Mouse (Mus musculus) C2C12 (cell line): ENCODE measurements around the gene Phlpp1.

Source experiments
- CTCF ChIP-seq: IDR thresholded peaks from one replicate; pipeline ENCODE4 v1.5.1; 2011; ENCODE audit not compliant: control insufficient read depth, insufficient read depth, insufficient read length
- USF1 ChIP-seq: IDR thresholded peaks from one replicate; pipeline ENCODE4 v1.6.1; 2011; ENCODE audit warnings: low read depth, mild to moderate bottlenecking, control low read depth, moderate library complexity

GRCm38 (mm10) chr1:106243371-106243770, 71.8 kb downstream of the Phlpp1 start:
- no peak for TF ChIP-seq USF1
- TF ChIP-seq CTCF, result no peak
